ENCODE assay signal across 20 mouse cellular contexts in the genomic region with DNA sequence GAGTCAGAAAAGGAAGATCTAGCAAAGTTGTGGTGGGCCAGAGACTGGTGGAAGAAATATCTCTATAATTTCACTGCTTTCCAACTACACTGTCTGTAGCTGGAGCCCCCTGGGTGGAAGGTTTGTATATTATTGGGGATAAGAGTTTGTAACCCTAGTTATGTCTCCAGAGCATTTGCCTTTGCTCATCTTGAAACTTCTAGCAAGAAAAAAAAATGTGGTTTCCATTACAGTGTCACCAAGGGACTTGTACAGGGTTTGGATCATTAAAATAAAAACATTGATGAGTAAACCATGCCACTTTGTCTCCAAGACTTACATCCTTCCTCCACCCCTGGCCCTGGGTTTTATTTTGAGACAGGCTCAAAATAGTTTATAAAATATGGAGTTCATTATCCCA.
DNase-seq lines count a peak whose midpoint lies in the region; ATAC-seq and TF ChIP-seq lines count a peak whose summit lies in the region.
"Had no signal": no experiment of that assay in that cellular context is flagged by ENCODE, and none has a peak within 500 bp of the region (broad histone marks: within the 10 kb centered on the region; RNA-seq: fewer than 3 reads in every experiment).

No protein-coding gene starts in this region.

- H3K4me2 ChIP-seq in embryonic facial prominence, embryonic 12.5 days (replicated peaks) = no peak overlapping the region
- no peak overlapping the region for H3K4me2 ChIP-seq in embryonic facial prominence, embryonic 14.5 days (ENCODE audit: low read depth, low read length)
- H3K4me2 ChIP-seq: forebrain, embryonic 13.5 days; forebrain, embryonic 15.5 days had no signal

- ATAC-seq in embryonic facial prominence, embryonic 12.5 days (ENCODE audit: insufficient number of reproducible peaks, insufficient read depth, low FRiP score, low TSS enrichment) = no peak
- ATAC-seq in embryonic facial prominence, embryonic 14.5 days (ENCODE audit: low read depth) = no peak
- ATAC-seq in activated CD4-positive, CD25-positive, alpha-beta regulatory T cell, adult 4 months = no peak
- ATAC-seq: CD4-positive, CD25-positive, alpha-beta regulatory T cell, adult 4 months; forebrain, embryonic 13.5 days; forebrain, embryonic 15.5 days; forebrain, postnatal 0 days had no signal

- H3K4me3 ChIP-seq in embryonic facial prominence, embryonic 12.5 days = no peak overlapping the region
- H3K4me3 ChIP-seq in embryonic facial prominence, embryonic 10.5 days = no peak overlapping the region
- no peak overlapping the region for H3K4me3 ChIP-seq in layer of hippocampus, adult 2 months
- H3K4me3 ChIP-seq in embryonic facial prominence, embryonic 14.5 days (ENCODE audit: low read depth, low read length) = no peak overlapping the region
- H3K4me3 ChIP-seq: forebrain, embryonic 13.5 days; forebrain, embryonic 15.5 days had no signal

- no peak for TF ChIP-seq CTCF in layer of hippocampus, adult 2 months (conservative IDR thresholded peaks at IDR 0.05)

- DNase-seq in embryonic facial prominence, embryonic 10.5 days (ENCODE audit: low spot score) = no peak
- DNase-seq in layer of hippocampus, adult 2 months (ENCODE audit: low spot score in 2 of 2) = no peak
- DNase-seq in layer of hippocampus, adult 9-11 months = no peak
- DNase-seq in embryonic facial prominence, embryonic 14.5 days (ENCODE audit: low spot score) = peak; percentile 36
- DNase-seq in retina, embryonic 14.5 days (ENCODE audit: low spot score) = no peak
- DNase-seq: adrenal gland, adult 8-10 months; adrenal gland, postnatal 14 days; adrenal gland, postnatal 36 days; B cell, adult 2 months; cerebellum, adult 11-12 months; cerebellum, adult 2 months; cerebellum, adult 9-10 months; cerebellum, postnatal 10 days; cerebellum, postnatal 25 days; forebrain, postnatal 0 days had no signal

- no peaks in the 10 kb centered on the region for H3K9me3 ChIP-seq in embryonic facial prominence, embryonic 12.5 days
- no peaks in the 10 kb centered on the region for H3K9me3 ChIP-seq in embryonic facial prominence, embryonic 10.5 days
- H3K9me3 ChIP-seq in embryonic facial prominence, embryonic 14.5 days (ENCODE audit: control insufficient read depth, low read length) = 0 out of 2 replicates have a peak, but pooled peaks cover 1% of the 10 kb centered on the region

- 0 out of 2 replicates have a peak overlapping the region, but pooled peaks have one; percentile 30 for H3K27ac ChIP-seq in embryonic facial prominence, embryonic 12.5 days
- H3K27ac ChIP-seq in embryonic facial prominence, embryonic 10.5 days (replicated peaks) = no peak overlapping the region
- H3K27ac ChIP-seq in layer of hippocampus, adult 2 months = peak overlapping the region; percentile 43
- H3K27ac ChIP-seq in embryonic facial prominence, embryonic 14.5 days (replicated peaks; ENCODE audit: low read depth, low read length) = no peak overlapping the region
- H3K27ac ChIP-seq: forebrain, embryonic 13.5 days; forebrain, embryonic 15.5 days had no signal

- H3K4me1 ChIP-seq in embryonic facial prominence, embryonic 12.5 days = peaks cover 6% of the 10 kb centered on the region
- peaks cover 10% of the 10 kb centered on the region; the same call in 1 of the 2 replicates for H3K4me1 ChIP-seq in embryonic facial prominence, embryonic 10.5 days
- peaks cover 7% of the 10 kb centered on the region for H3K4me1 ChIP-seq in embryonic facial prominence, embryonic 14.5 days (ENCODE audit: control insufficient read depth, insufficient read depth, low read length)
- H3K4me1 ChIP-seq: forebrain, embryonic 13.5 days; forebrain, embryonic 15.5 days had no signal

- H3K9ac ChIP-seq in embryonic facial prominence, embryonic 12.5 days = no peak overlapping the region
- no peak overlapping the region for H3K9ac ChIP-seq in embryonic facial prominence, embryonic 14.5 days (ENCODE audit: low read depth, low read length)
- H3K9ac ChIP-seq: forebrain, embryonic 13.5 days; forebrain, embryonic 15.5 days; forebrain, postnatal 0 days had no signal

- no peaks in the 10 kb centered on the region for H3K36me3 ChIP-seq in embryonic facial prominence, embryonic 12.5 days
- H3K36me3 ChIP-seq in embryonic facial prominence, embryonic 10.5 days (replicated peaks) = peaks cover 3% of the 10 kb centered on the region; the same call in 1 of the 2 replicates
- H3K36me3 ChIP-seq in embryonic facial prominence, embryonic 14.5 days (ENCODE audit: control insufficient read depth, insufficient read depth, low read length) = 0 out of 2 replicates have a peak, but pooled peaks cover under 1% of the 10 kb centered on the region
- H3K36me3 ChIP-seq: forebrain, embryonic 15.5 days had no signal

- no peaks in the 10 kb centered on the region for H3K27me3 ChIP-seq in embryonic facial prominence, embryonic 12.5 days
- H3K27me3 ChIP-seq in embryonic facial prominence, embryonic 10.5 days (replicated peaks; ENCODE audit: low read depth, poor library complexity, severe bottlenecking) = no peaks in the 10 kb centered on the region
- H3K27me3 ChIP-seq in embryonic facial prominence, embryonic 14.5 days (replicated peaks; ENCODE audit: control insufficient read depth, insufficient read depth, low read length) = no peaks in the 10 kb centered on the region
- H3K27me3 ChIP-seq: forebrain, embryonic 13.5 days; forebrain, embryonic 15.5 days had no signal

Comparison
In these comparisons a context has a peak if more than half of its experiments do, and no peak if none do; other contexts are left out.
1. H3K27ac ChIP-seq: peak in embryonic facial prominence, embryonic 12.5 days (single experiment) and layer of hippocampus, adult 2 months (single experiment); none in embryonic facial prominence, embryonic 10.5 days (single experiment) and embryonic facial prominence, embryonic 14.5 days (single experiment).